Mouse (Mus musculus) activated CD4-positive, CD25-positive, alpha-beta regulatory T cell, adult 9 weeks (primary cell): Measurements from ENCODE around the gene Gnb1. TPM values are rescaled to one million over a fixed set of nuclear protein-coding genes. Genes with fewer than 3 reads are reported as not detected.

Experiments used
- polyA plus RNA-seq: library from polyadenylated mRNA; unstranded; fragments of 100-300 nt; shearing (Covaris generic); gene quantifications from one replicate; pipeline ENCODE4 v1.2.1, GENCODE M21; 2017

The Gnb1 gene
- 21.1 TPM for polyA plus RNA-seq

GRCm38 (mm10) chr4:155490990-155491504 is at the start of gene Gnb1:
Gnb1 (plus strand) TSS chr4:155491361.

GRCm38 (mm10) chr4:155468952-155469351 is 22.2 kb upstream of the Gnb1 start, which contains the start of gene Tmem52:
Tmem52 (plus strand) TSS chr4:155469114.

GRCm38 (mm10) chr4:155561661-155562442 is 70.7 kb downstream of the Gnb1 start, which contains the start of gene Nadk:
Nadk (plus strand) TSS chr4:155562378.

GRCm38 (mm10) chr4:155601091-155601996 is 110.2 kb downstream of the Gnb1 start, which contains the start of gene Slc35e2:
Slc35e2 (plus strand) TSS chr4:155601416.

Other genes with a start within 250 kb of the Gnb1 start
- gene Faap20, start 241.6 kb upstream of the Gnb1 start, polyA plus RNA-seq, result 118 TPM
- 37.8 TPM for gene Prkcz, start 130.0 kb upstream of the Gnb1 start, polyA plus RNA-seq
- gene Gabrd, start 93.2 kb upstream of the Gnb1 start, polyA plus RNA-seq, result 0.72 TPM
- gene Cfap74, start 82.2 kb upstream of the Gnb1 start, polyA plus RNA-seq, result 4.8 TPM
- not detected for gene Tmem52, start 22.2 kb upstream of the Gnb1 start, polyA plus RNA-seq
- gene Nadk, start 71.0 kb downstream of the Gnb1 start, polyA plus RNA-seq, result 138 TPM
- 13.5 TPM for gene Slc35e2, start 110.1 kb downstream of the Gnb1 start, polyA plus RNA-seq
- gene Cdk11b, start 133.5 kb downstream of the Gnb1 start, polyA plus RNA-seq, result 120 TPM
- gene Gm10563, start 154.0 kb downstream of the Gnb1 start, polyA plus RNA-seq, result 1.9 TPM
- gene Mmp23, start 162.0 kb downstream of the Gnb1 start, polyA plus RNA-seq, result 0.54 TPM
- gene Mib2, start 177.8 kb downstream of the Gnb1 start, polyA plus RNA-seq, result 42.3 TPM
- gene Fndc10, start 203.0 kb downstream of the Gnb1 start, polyA plus RNA-seq, result 0.72 TPM
- gene Ssu72, start 213.4 kb downstream of the Gnb1 start, polyA plus RNA-seq, result 160 TPM
- gene Tmem240, start 243.4 kb downstream of the Gnb1 start, polyA plus RNA-seq, result 0.24 TPM